Mouse (Mus musculus): ENCODE data around the gene Pagr1b. TPM values are rescaled to one million over a fixed set of nuclear protein-coding genes. Genes with fewer than 3 reads are reported as not detected.

Pagr1b gene
- not detected for polyA plus RNA-seq (2017; shearing (Covaris generic))

DNA sequence TGATC, at the start of gene Pagr1b:
Gene Pagr1b, minus strand, starts transcription at position 4 of the 5 bp plus-strand sequence.

DNA sequence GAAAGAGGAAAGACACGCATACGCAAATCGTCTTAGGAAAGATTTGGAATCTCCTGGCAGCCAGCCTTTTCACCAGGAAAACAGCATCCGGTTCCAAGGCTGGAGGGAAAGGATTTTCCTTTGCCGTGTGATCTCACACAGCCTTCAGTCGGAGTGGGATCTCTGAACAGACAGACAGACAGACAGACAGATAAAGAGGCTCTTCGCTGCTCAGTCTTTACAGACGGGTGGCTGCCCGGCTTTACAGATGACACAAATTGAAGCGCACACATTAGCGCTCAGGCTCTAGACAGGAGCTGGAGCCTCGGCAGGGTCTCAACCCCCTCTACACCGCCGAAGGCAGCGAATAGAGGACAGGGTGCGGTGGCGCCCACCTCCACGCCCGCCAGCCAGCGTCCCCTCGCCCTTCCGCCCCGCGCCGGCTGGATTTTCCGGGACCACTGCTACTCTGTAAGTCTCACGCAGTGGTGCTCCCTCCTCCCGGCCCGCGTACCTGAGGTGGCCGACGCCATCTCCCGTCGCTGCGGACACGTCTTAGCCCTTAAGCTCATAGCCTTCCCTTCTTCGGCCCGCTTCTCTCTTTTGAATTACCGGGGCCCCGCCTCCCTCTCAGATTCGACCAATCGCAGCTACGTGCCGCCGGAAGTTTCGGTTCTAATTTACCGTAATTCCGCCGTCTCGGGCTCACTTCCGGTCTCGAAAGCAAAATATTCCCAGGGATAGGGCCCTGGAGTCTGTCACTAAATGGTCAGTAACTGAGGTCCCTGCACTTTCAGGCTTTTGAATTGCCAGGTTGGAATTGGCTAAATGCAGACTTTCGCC, 25.8 kb upstream of the Pagr1b start, which contains the start of gene Kif22:
Gene Kif22, minus strand, starts transcription at position 621 of the 822 bp plus-strand sequence.

DNA sequence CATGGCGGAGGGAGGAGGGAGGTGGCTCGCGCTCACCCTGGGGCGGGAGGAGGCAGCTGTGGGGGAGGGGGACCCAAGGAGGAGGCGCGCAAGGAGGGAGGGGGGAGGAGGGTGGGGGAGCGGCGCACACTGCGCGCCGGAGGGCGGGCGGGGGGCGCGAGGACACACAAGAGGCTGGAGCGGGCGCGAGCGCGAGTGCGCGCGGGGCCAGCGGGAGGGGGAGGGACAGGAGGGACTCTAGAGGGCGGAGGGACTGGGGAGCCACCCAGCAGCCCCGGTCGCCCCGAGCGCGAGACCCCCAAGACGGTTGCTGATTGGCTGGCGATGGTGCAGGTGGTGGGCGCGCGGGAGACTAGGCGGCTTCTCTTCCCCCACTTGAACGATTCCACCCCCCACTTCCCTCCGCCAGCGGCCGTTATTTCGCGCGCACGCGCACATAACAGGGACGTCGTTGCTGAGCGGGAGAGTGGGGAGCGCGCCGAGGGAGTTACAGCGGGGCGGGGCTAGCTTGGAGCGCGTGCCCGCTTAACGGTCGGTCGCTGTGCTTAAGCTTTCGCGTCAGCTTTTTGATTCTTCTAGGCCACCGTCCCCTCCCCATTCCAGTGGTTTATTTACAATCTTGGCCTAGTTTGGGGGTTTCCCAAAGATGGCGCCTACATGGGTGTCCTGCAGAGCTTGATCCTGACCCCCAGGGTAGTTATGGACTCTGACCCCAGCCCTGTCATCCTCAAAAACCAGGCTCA, 10.9 kb upstream of the Pagr1b start, which contains the start of gene Maz:
Gene Maz, minus strand, starts transcription at position 54 of the 743 bp plus-strand sequence.

DNA sequence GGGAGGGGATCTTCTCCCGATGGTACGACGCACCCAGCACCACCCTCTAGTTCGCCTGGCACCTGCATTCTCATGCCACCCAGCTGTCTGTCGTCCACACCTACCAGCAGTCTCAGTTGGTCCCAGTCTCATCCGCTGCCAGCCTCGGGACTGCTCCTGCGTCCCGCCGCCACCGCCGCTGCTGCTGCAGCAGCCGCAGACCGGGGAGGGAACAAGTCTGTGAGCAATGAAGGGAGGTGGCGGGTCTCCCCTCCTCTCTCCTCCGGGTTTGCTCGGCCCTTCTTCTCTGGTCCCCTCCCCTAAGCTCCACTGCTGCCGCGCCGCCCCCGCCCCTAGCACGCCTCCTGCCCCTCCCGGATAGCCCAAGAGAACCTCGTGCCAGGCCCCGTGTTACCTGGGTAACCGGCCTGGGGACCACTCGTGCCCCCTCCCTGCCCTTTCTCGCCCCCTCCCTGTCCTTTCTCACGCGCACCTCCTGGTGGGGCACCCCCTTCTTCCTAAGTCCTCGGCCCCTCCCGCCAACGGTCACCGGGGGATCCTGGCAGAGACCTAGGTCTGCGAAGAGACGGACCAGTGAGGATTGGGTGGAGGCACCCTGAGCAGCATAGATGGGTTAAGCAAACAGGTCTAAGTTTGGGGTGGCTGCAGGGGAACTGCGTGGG, 4.7 kb upstream of the Pagr1b start, which contains the start of the genes Gm42742 and Prrt2:
Gene Gm42742, minus strand, starts transcription at position 197 of the 662 bp plus-strand sequence.
Gene Prrt2, minus strand, starts transcription at position 311 of the 662 bp plus-strand sequence.

DNA sequence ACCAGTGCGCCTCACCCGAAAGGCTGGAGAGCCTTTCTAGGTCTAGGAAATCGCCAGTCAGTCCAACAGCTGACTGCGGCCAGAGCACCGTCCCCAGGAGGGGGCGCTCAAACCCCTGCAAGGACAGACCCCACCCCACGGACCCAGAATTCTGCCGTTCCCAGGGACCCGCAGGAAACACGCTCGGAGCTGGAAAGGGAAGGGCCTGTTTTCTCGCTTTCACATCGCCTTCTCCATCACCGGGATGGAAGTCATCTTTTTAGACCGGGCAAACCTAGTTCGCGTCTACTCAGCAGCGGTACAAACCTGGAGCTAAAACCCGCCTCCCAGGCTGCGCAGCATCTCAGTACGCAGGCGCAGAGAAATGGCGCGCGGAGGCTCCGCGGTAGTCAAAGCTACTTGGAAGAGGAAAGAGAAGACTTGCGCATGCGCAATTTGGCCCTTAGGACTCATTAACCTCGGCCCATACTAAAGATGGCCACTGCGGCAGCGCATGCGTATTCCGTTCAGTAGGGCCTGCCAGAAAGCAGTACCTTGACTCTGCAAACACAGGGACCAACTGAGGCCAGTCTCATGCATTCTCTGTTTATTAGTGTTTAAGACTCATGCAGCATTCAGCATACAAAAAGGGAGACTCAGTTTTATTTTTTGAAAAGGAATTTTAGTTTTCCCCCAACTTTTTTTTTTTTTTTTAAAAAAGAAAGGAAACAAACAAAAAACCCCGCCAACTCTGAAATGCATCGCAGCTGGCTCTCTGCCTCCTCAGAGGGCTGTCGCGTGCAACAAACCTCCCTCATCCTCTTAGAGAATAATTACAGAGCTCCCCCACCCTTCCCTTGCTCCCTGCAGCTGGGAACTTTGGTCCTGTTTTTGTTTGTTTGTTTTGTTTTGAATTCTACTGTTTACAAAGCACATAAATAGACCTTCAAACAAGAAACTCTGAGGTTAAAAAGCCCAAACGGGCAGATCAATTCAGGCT, 976 bp upstream of the Pagr1b start, which contains the start of gene Pagr1a:
Gene Pagr1a, minus strand, starts transcription at position 382 of the 979 bp plus-strand sequence.

DNA sequence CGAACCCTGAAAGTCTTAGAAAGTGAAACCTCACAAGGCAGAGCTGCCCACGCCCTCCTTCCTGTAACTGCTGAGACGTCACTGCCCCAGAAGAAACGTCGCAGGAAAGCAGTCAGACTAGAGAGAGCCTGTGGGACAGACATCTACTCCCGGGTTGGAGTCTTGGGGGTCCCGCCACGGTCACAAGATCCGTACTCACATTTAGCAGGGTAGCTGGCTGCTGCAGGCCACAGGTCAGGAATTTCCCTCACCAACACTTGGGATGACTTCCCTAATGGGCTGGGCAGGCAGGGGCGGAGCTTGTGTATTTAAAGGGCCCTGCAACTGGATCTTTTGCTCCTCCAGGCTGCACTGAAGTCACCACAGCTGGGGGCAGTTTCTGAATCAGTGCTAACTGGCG, 2.0 kb downstream of the Pagr1b start, which contains the start of gene Mvp:
Gene Mvp, minus strand, starts transcription at position 302 of the 400 bp plus-strand sequence.

DNA sequence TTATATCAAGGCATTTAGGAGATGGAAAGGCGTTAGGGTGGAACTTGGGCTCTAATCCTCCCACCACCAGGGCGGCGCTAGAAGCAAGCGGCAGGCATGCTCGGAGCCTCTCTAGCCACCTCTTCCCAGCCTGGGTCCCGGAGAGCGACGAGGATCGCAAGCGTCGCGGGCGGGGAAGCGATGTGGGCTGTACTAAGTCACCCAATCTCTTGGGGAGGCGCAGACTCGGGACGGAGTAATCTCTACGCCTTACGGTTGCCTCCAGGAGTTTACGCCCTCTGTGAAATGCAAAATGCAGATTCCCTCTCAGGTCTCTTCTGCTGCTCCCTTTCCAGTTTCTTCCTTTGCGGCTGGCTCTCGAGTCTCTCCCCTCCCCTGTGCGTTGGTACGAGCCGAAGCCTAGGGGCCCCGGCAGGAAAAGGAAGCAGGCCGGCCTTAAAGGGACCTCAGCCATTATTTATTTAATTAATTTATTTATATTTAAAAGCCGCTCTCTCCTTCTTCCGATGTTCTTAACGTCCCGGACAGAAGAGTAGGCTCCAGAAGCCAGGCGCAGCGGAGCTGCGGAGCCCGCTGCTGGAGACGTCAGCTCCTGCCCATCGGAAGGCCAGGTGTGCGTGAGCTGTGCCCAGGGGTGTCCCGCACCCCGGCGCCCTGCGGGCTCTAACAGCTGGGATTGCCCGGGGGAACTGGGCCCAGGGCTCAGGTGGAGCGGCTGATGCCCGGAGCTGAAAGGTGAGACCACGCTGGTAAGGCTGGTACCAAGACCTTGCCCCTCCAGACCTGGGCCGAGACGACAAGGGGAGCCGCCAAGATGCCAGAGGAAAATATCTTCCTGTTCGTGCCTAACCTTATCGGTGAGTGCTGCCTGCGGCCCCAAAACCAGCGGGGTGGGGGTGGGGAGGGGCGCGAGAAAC, 40.1 kb downstream of the Pagr1b start, which contains the start of gene Cdiptos:
Gene Cdiptos, minus strand, starts transcription at position 149 of the 917 bp plus-strand sequence.

DNA sequence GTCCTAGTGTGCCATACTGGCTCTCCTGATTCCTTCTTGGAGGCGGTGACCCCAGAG, 40.6 kb downstream of the Pagr1b start, which contains the start of gene Cdipt:
Gene Cdipt, plus strand, starts transcription at position 22 of the 57 bp plus-strand sequence.

Other genes with a start within 250 kb of the Pagr1b start
- gene Ypel3, start 239.5 kb downstream of the Pagr1b start, polyA plus RNA-seq (2017; shearing (Covaris generic)): 370 TPM
- 2.2 TPM for gene Tbx6, start 235.0 kb downstream of the Pagr1b start, polyA plus RNA-seq (2017; shearing (Covaris generic))
- 384 TPM for gene Ppp4c, start 224.0 kb downstream of the Pagr1b start, polyA plus RNA-seq (2017; shearing (Covaris generic))
- not detected for gene Fam57b, start 218.8 kb downstream of the Pagr1b start, polyA plus RNA-seq (2017; shearing (Covaris generic))
- gene 4930451I11Rik, start 184.8 kb downstream of the Pagr1b start, polyA plus RNA-seq (2017; shearing (Covaris generic)): not detected
- not detected for gene Doc2a, start 169.1 kb downstream of the Pagr1b start, polyA plus RNA-seq (2017; shearing (Covaris generic))
- 8.3 TPM for gene Hirip3, start 154.5 kb downstream of the Pagr1b start, polyA plus RNA-seq (2017; shearing (Covaris generic))
- 51.8 TPM for gene Ino80e, start 154.1 kb downstream of the Pagr1b start, polyA plus RNA-seq (2017; shearing (Covaris generic))
- 35.6 TPM for gene Taok2, start 131.8 kb downstream of the Pagr1b start, polyA plus RNA-seq (2017; shearing (Covaris generic))
- 28.4 TPM for gene Tmem219, start 93.6 kb downstream of the Pagr1b start, polyA plus RNA-seq (2017; shearing (Covaris generic))
- gene Kctd13, start 87.6 kb downstream of the Pagr1b start, polyA plus RNA-seq (2017; shearing (Covaris generic)): 41.2 TPM
- not detected for gene Asphd1, start 66.9 kb downstream of the Pagr1b start, polyA plus RNA-seq (2017; shearing (Covaris generic))
- 0.82 TPM for gene Sez6l2, start 65.9 kb downstream of the Pagr1b start, polyA plus RNA-seq (2017; shearing (Covaris generic))
- gene Cdipt, start 40.6 kb downstream of the Pagr1b start, polyA plus RNA-seq (2017; shearing (Covaris generic)): 115 TPM
- gene Cdiptos, start 40.4 kb downstream of the Pagr1b start, polyA plus RNA-seq (2017; shearing (Covaris generic)): 0.45 TPM
- 61.2 TPM for gene Mvp, start 1.9 kb downstream of the Pagr1b start, polyA plus RNA-seq (2017; shearing (Covaris generic))
- 19.7 TPM for gene Pagr1a, start 868 bp upstream of the Pagr1b start, polyA plus RNA-seq (2017; shearing (Covaris generic))
- 57.3 TPM for gene Gm42742, start 4.6 kb upstream of the Pagr1b start, polyA plus RNA-seq (2017; shearing (Covaris generic))
- 13.1 TPM for gene Prrt2, start 4.7 kb upstream of the Pagr1b start, polyA plus RNA-seq (2017; shearing (Covaris generic))
- 95.1 TPM for gene Maz, start 10.6 kb upstream of the Pagr1b start, polyA plus RNA-seq (2017; shearing (Covaris generic))
- gene Kif22, start 26.0 kb upstream of the Pagr1b start, polyA plus RNA-seq (2017; shearing (Covaris generic)): 2.9 TPM
- not detected for gene Zg16, start 70.8 kb upstream of the Pagr1b start, polyA plus RNA-seq (2017; shearing (Covaris generic))
- gene AI467606, start 74.9 kb upstream of the Pagr1b start, polyA plus RNA-seq (2017; shearing (Covaris generic)): 66.8 TPM
- gene Qprt, start 105.7 kb upstream of the Pagr1b start, polyA plus RNA-seq (2017; shearing (Covaris generic)): 9.2 TPM
- gene Spn, start 121.3 kb upstream of the Pagr1b start, polyA plus RNA-seq (2017; shearing (Covaris generic)): 49.7 TPM
- gene Cd2bp2, start 179.6 kb upstream of the Pagr1b start, polyA plus RNA-seq (2017; shearing (Covaris generic)): 55.9 TPM
- 51.9 TPM for gene Tbc1d10b, start 192.0 kb upstream of the Pagr1b start, polyA plus RNA-seq (2017; shearing (Covaris generic))
- 12.4 TPM for gene Mylpf, start 192.4 kb upstream of the Pagr1b start, polyA plus RNA-seq (2017; shearing (Covaris generic))
- gene Zfp553, start 216.6 kb upstream of the Pagr1b start, polyA plus RNA-seq (2017; shearing (Covaris generic)): 8.8 TPM
- 475 TPM for gene Sept1, start 216.6 kb upstream of the Pagr1b start, polyA plus RNA-seq (2017; shearing (Covaris generic))
- 7.5 TPM for gene Zfp771, start 227.8 kb upstream of the Pagr1b start, polyA plus RNA-seq (2017; shearing (Covaris generic))
- 12.7 TPM for gene Dctpp1, start 244.2 kb upstream of the Pagr1b start, polyA plus RNA-seq (2017; shearing (Covaris generic))

All from effector memory CD4-positive, alpha-beta T cell, adult 5 months (primary cell).